In the genomic region with DNA sequence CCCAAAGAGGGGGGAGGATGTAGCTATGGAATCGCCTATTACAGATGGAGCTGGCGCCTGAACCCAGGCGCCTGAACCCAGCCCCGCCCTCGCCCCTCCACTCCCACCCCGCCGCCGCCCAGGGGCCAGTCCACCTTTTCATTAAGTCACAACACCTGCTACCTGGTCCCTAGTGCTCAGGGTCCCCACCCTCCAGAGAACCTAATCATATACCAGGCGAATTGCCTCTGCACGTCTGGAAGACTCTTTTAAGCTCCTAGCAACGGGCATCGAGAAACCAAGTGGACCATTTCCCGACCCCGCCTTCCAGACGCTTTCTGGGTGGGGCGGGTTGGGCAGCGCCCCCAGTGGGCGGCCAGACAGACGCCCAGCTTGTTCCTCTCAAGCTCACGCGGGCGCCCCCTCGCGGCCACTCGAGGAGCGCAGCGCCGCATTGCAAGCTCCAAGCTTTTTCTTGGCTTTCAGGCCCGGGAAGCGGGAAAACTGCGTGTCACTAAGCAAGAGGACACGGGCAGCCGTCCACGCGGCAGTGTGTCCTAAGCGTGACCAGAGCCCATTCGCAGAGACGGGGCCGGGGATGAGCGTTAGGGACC, we compare ENCODE assay signal across 8 mouse cellular contexts. TPM values are rescaled to one million over a fixed set of nuclear protein-coding genes. Genes with fewer than 3 reads are reported as not detected.
DNase-seq lines count a peak whose midpoint lies in the region; ATAC-seq lines count a peak whose summit lies in the region.

No protein-coding gene starts in this region.

- H3K27me3 ChIP-seq in hindbrain, embryonic 14.5 days (ENCODE audit: control insufficient read depth, insufficient read depth, low read length): no peaks in the 10 kb centered on the region

- peak; percentile 59 for DNase-seq in T-cell, adult 2 months (ENCODE audit: low spot score)
- DNase-seq in cerebellum, postnatal 25 days: peak; percentile 97 to 98
- peak; percentile 93 to 98 for DNase-seq in frontal cortex, postnatal 25 days (ENCODE audit: low spot score in 2 of 2)
- DNase-seq in hindbrain, embryonic 14.5 days (ENCODE audit: low spot score): peak; percentile 99
- DNase-seq in layer of hippocampus, postnatal 36 days: peak; percentile 92 to 93
- peak; percentile 97 for DNase-seq in lung, postnatal 36 days
- peak; percentile 97 for DNase-seq in retina, postnatal 1 day
- peak; percentile 74 for DNase-seq in urinary bladder, postnatal 10 days (ENCODE audit: low spot score)

- peak overlapping the region; percentile 96 for H3K9ac ChIP-seq in hindbrain, embryonic 14.5 days

- H3K4me2 ChIP-seq in hindbrain, embryonic 14.5 days (replicated peaks): peak overlapping the region; percentile 74

- WGBS in hindbrain, embryonic 14.5 days: under 1% methylated on average over 40 of the region's 40 CpGs

- peak; percentile 77 for ATAC-seq in hindbrain, embryonic 14.5 days (ENCODE audit: low FRiP score)

- no peaks in the 10 kb centered on the region for H3K9me3 ChIP-seq in hindbrain, embryonic 14.5 days (ENCODE audit: control insufficient read depth, low read length)

- peaks cover 31% of the 10 kb centered on the region for H3K4me1 ChIP-seq in hindbrain, embryonic 14.5 days (replicated peaks; ENCODE audit: control insufficient read depth, insufficient read depth, low read length)

- peak overlapping the region; percentile 86 for H3K4me3 ChIP-seq in hindbrain, embryonic 14.5 days (replicated peaks; ENCODE audit: low read length)

- H3K27ac ChIP-seq in hindbrain, embryonic 14.5 days: peak overlapping the region; percentile 99

- H3K36me3 ChIP-seq in hindbrain, embryonic 14.5 days (replicated peaks; ENCODE audit: control insufficient read depth, insufficient read depth): no peaks in the 10 kb centered on the region

RNA-seq across cellular contexts. Expression of a gene that starts 0.6 kb away (rescaled TPM):
- 14.6 and 17.4 TPM in 2 replicates for polyA plus RNA-seq in hindbrain, embryonic 14.5 days (2014; fragmentation: Nextera tagmentation; extraction: Ambion mirVana)
- 100 to 1,000 TPM; 112 to 114 TPM for total RNA-seq in layer of hippocampus, postnatal 36 days (2021)

Comparison
In these comparisons a context has a peak if more than half of its experiments do, and no peak if none do; other contexts are left out.
1. Peak in every context shown above with its lines: DNase-seq, ATAC-seq, H3K4me3 ChIP-seq and H3K27ac ChIP-seq.